Mouse (Mus musculus) heart, embryonic 10.5 days (tissue): ENCODE measurements around the gene Csf2. TPM values are rescaled to one million over a fixed set of nuclear protein-coding genes. Genes with fewer than 3 reads are reported as not detected.
"Not testable (repeated sequence)": the region's sequence is repeated elsewhere in the genome, so short reads cannot be mapped to it uniquely, and the experiment has no call there.

Source experiments
- DNase-seq: peaks from one replicate; pipeline ENCODE4 v3.0.0-alpha.2; 2017; ENCODE audit warnings: low spot score
- H3K27ac ChIP-seq: fragments of 300-500 bp; sonication (generic); 2 replicates; pipeline ENCODE4 v1.5.1; 2016; ENCODE audit warnings: mild to moderate bottlenecking
- H3K27me3 ChIP-seq: fragments of 300-500 bp; sonication (generic); 2 replicates; pipeline ENCODE4 v1.6.1; 2016; ENCODE audit warnings: mild to moderate bottlenecking; ENCODE audit not compliant: poor library complexity, insufficient read depth, severe bottlenecking
- H3K36me3 ChIP-seq: fragments of 300-500 bp; sonication (generic); 2 replicates; pipeline ENCODE4 v1.6.1; 2016; ENCODE audit warnings: mild to moderate bottlenecking, moderate library complexity
- H3K4me1 ChIP-seq: fragments of 300-500 bp; sonication (generic); 2 replicates; pipeline ENCODE4 v1.6.1; 2016; ENCODE audit warnings: mild to moderate bottlenecking
- H3K4me3 ChIP-seq: fragments of 300-500 bp; sonication (generic); 2 replicates; pipeline ENCODE4 v1.5.1; 2016; ENCODE audit warnings: mild to moderate bottlenecking, moderate library complexity
- H3K9me3 ChIP-seq: fragments of 300-500 bp; sonication (generic); 2 replicates; pipeline ENCODE4 v1.6.1; 2016; ENCODE audit warnings: mild to moderate bottlenecking, moderate library complexity
- WGBS: fragments of 180-500 bp; shearing (Covaris S2); methylation state at CpG from one replicate; pipeline ENCODE4 v1.1.7; 2016; 5-methylcytosine and 5-hydroxymethylcytosine counted together
- polyA plus RNA-seq: library from polyadenylated mRNA; unstranded; fragments of >200 nt; fragmentation: Nextera tagmentation; extraction: Ambion mirVana; gene quantifications from 2 replicates; pipeline ENCODE4 v1.2.1, GENCODE M21; 2016

Gene Csf2
- not detected in 2 replicates for polyA plus RNA-seq

GRCm38 (mm10) chr11:54248940-54249717 is at the start of gene Csf2:
Csf2 (minus strand) TSS chr11:54249667.
- Histone ChIP-seq H3K4me3 (no peak within 1 kb of the TSS), H3K27ac (no peak within 1 kb of the TSS), H3K36me3 (no peaks in the 10 kb centered on the region), H3K9me3 (no peaks in the 10 kb centered on the region), H3K4me1 (peaks cover 38% of the 10 kb centered on the region), H3K27me3 (no peaks in the 10 kb centered on the region)
- no peak for DNase-seq
- 50% methylated on average over 11 of the region's 11 CpGs for WGBS

GRCm38 (mm10) chr11:54298777-54299176 is 49.3 kb upstream of the Csf2 start:
- Histone ChIP-seq H3K4me1 (peaks cover 5% of the 10 kb centered on the region), H3K27me3 (peaks cover 18% of the 10 kb centered on the region), H3K36me3 (no peaks in the 10 kb centered on the region), H3K4me3 (no peak overlapping the region), H3K27ac (no peak overlapping the region), H3K9me3 (no peaks in the 10 kb centered on the region)
- no peak for DNase-seq

- not testable (repeated sequence) for H3K4me3 ChIP-seq, H3K9me3 ChIP-seq, H3K27me3 ChIP-seq, H3K27ac ChIP-seq, H3K36me3 ChIP-seq, H3K4me1 ChIP-seq, DNase-seq
- 86% methylated on average over 2 of the region's 2 CpGs for WGBS
Measured at GRCm38 (mm10) chr11:54297471-54297870, 48.0 kb upstream of the Csf2 start.

- DNase-seq: no peak
- Histone ChIP-seq H3K36me3 (no peaks in the 10 kb centered on the region), H3K4me1 (no peaks in the 10 kb centered on the region), H3K4me3 (no peak overlapping the region), H3K27ac (no peak overlapping the region), H3K9me3 (no peaks in the 10 kb centered on the region), H3K27me3 (0 out of 2 replicates have a peak, but pooled peaks cover 2% of the 10 kb centered on the region)
- WGBS: 84% methylated on average over 1 of the region's 1 CpGs
Measured at GRCm38 (mm10) chr11:54296734-54297133, 47.3 kb upstream of the Csf2 start.

- DNase-seq: no peak
- no peaks in the 10 kb centered on the region for H3K4me1 ChIP-seq
- no peak overlapping the region for H3K27ac ChIP-seq
- no peak overlapping the region for H3K4me3 ChIP-seq
- no peaks in the 10 kb centered on the region for H3K27me3 ChIP-seq
- no peaks in the 10 kb centered on the region for H3K36me3 ChIP-seq
- WGBS: 72% methylated on average over 4 of the region's 4 CpGs
- no peaks in the 10 kb centered on the region for H3K9me3 ChIP-seq
Measured at GRCm38 (mm10) chr11:54295971-54296370, 46.5 kb upstream of the Csf2 start.

- no peaks in the 10 kb centered on the region for H3K9me3 ChIP-seq
- DNase-seq: no peak
- H3K4me1 ChIP-seq: no peaks in the 10 kb centered on the region
- no peaks in the 10 kb centered on the region for H3K36me3 ChIP-seq
- no peak overlapping the region for H3K4me3 ChIP-seq
- H3K27ac ChIP-seq: no peak overlapping the region
- whole genome bisulfite sequencing: 61% methylated on average over 12 of the region's 12 CpGs
- no peaks in the 10 kb centered on the region for H3K27me3 ChIP-seq
Measured at GRCm38 (mm10) chr11:54293980-54294807, 44.7 kb upstream of the Csf2 start.

GRCm38 (mm10) chr11:54292163-54292562 is 42.7 kb upstream of the Csf2 start:
- Histone ChIP-seq H3K4me3 (no peak overlapping the region), H3K27me3 (no peaks in the 10 kb centered on the region)

GRCm38 (mm10) chr11:54287821-54288453 is 38.5 kb upstream of the Csf2 start:
- H3K9me3 ChIP-seq: no peaks in the 10 kb centered on the region
- no peaks in the 10 kb centered on the region for H3K27me3 ChIP-seq
- WGBS: 74% methylated on average over 8 of the region's 8 CpGs
- no peak overlapping the region for H3K4me3 ChIP-seq
- no peak for DNase-seq
- H3K4me1 ChIP-seq: no peaks in the 10 kb centered on the region
- H3K36me3 ChIP-seq: no peaks in the 10 kb centered on the region
- H3K27ac ChIP-seq: no peak overlapping the region

More at GRCm38 (mm10) chr11:54292163-54292562, 42.7 kb upstream of the Csf2 start:
- H3K4me1 ChIP-seq: no peaks in the 10 kb centered on the region
- no peak overlapping the region for H3K27ac ChIP-seq
- no peaks in the 10 kb centered on the region for H3K9me3 ChIP-seq
- no peaks in the 10 kb centered on the region for H3K36me3 ChIP-seq
- WGBS: 83% methylated on average over 2 of the region's 2 CpGs
- no peak for DNase-seq

GRCm38 (mm10) chr11:54271437-54271949 is 22.0 kb upstream of the Csf2 start:
- Histone ChIP-seq H3K36me3 (no peaks in the 10 kb centered on the region), H3K9me3 (no peaks in the 10 kb centered on the region), H3K4me1 (0 out of 2 replicates have a peak, but pooled peaks cover 4% of the 10 kb centered on the region), H3K27ac (no peak overlapping the region), H3K4me3 (no peak overlapping the region), H3K27me3 (no peaks in the 10 kb centered on the region)
- WGBS: 63% methylated on average over 5 of the region's 5 CpGs
- no peak for DNase-seq

GRCm38 (mm10) chr11:54269191-54269896 is 19.9 kb upstream of the Csf2 start:
- 74% methylated on average over 3 of the region's 3 CpGs for WGBS
- H3K4me3 ChIP-seq: no peak overlapping the region

GRCm38 (mm10) chr11:54267177-54267576 is 17.7 kb upstream of the Csf2 start, which contains the start of gene Il3:
Il3 (minus strand) TSS chr11:54267277.
- WGBS: 72% methylated on average over 6 of the region's 6 CpGs
- no peak within 1 kb of the TSS for H3K27ac ChIP-seq
- DNase-seq: no peak

More at GRCm38 (mm10) chr11:54269191-54269896, 19.9 kb upstream of the Csf2 start:
- Histone ChIP-seq H3K27ac (no peak overlapping the region), H3K36me3 (no peaks in the 10 kb centered on the region), H3K9me3 (no peaks in the 10 kb centered on the region), H3K27me3 (no peaks in the 10 kb centered on the region), H3K4me1 (0 out of 2 replicates have a peak, but pooled peaks cover 4% of the 10 kb centered on the region)
- DNase-seq: no peak

GRCm38 (mm10) chr11:54264542-54264941 is 15.1 kb upstream of the Csf2 start:
- H3K4me3 ChIP-seq: no peak overlapping the region
- no peak for DNase-seq
- no peaks in the 10 kb centered on the region for H3K36me3 ChIP-seq
- H3K9me3 ChIP-seq: no peaks in the 10 kb centered on the region
- no peak overlapping the region for H3K27ac ChIP-seq
- 55% methylated on average over 2 of the region's 2 CpGs for WGBS
- no peaks in the 10 kb centered on the region for H3K4me1 ChIP-seq
- H3K27me3 ChIP-seq: no peaks in the 10 kb centered on the region

More at GRCm38 (mm10) chr11:54267177-54267576, 17.7 kb upstream of the Csf2 start, which contains the start of gene Il3:
- H3K9me3 ChIP-seq: no peaks in the 10 kb centered on the region
- no peak within 1 kb of the TSS for H3K4me3 ChIP-seq
- H3K36me3 ChIP-seq: no peaks in the 10 kb centered on the region
- no peaks in the 10 kb centered on the region for H3K27me3 ChIP-seq
- H3K4me1 ChIP-seq: 0 out of 2 replicates have a peak, but pooled peaks cover 4% of the 10 kb centered on the region
